Mouse (Mus musculus) kidney, postnatal 36 days (tissue): Measurements from ENCODE around the gene Pianp.
A peak's percentile ranks its signal among the peaks of the same experiment; 100 is the strongest.

ENCODE experiments used
- DNase-seq, 2 experiments: peaks; one replicate each; pipeline ENCODE4 v3.0.0; 2021 to 2022; ENCODE audit warnings: mixed read lengths in 2 of 2

Gene Pianp

GRCm38 (mm10) chr6:124996551-124997501, at the start of gene Pianp:
Pianp (plus strand) TSS chr6:124996694.
- DNase-seq: peak; percentile 67 to 90

- DNase-seq: no peak
Measured at GRCm38 (mm10) chr6:124953991-124954715, 42.3 kb upstream of the Pianp start.

GRCm38 (mm10) chr6:124955212-124955611, 41.3 kb upstream of the Pianp start:
- DNase-seq: no peak

- DNase-seq: no peak
Measured at GRCm38 (mm10) chr6:124958127-124958526, 38.4 kb upstream of the Pianp start.

DNA sequence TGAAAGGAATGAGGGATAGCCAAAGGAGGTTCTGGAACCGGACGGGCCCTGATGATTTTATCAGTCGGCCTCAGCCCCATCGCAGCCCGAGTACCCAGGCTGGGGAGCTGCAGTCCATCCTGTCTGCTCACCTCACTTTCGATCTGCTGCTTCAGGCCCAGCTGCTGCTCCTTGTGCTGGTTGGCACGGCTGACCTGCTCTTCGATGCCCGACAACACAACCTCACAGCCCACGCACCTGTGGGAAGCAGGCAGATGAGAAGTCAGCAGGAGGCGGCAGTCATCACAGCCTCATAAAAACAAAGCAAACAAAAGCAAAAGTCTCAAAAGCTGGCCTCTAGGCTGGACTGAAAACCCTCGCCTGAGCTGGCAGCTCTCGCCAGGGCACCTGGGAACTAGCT, 36.5 kb upstream of the Pianp start:
- DNase-seq: no peak

DNA sequence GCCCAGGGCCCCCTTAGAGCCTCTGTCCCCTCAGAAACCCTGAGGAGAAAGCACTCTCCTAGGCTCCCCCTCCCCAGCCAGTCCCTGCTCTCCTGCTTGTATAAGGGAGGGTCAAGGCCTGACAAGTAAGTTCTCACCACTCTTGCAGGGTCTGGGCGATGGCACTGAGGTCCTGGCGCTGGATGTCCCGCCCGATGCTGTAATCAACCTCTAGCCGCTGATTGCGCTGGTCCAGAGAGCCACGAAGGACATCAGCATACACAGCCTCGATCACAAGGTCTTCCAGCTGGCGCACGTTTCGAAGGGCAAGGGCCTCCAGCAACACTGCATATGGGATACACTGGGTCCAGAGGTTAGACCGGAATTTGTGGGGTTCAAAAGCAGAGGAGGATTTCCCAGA, 35.5 kb upstream of the Pianp start:
- DNase-seq: no peak

GRCm38 (mm10) chr6:124964638-124965037, 31.9 kb upstream of the Pianp start:
- peak in 1 of 2 experiments; percentile 12 for DNase-seq

GRCm38 (mm10) chr6:124965088-124965719, 31.3 kb upstream of the Pianp start, which contains the start of gene Cops7a:
Cops7a (minus strand) TSS chr6:124965538.
- DNase-seq: peak; percentile 95 to 98

- DNase-seq: no peak
Measured at GRCm38 (mm10) chr6:124965747-124966146, 30.7 kb upstream of the Pianp start.

DNA sequence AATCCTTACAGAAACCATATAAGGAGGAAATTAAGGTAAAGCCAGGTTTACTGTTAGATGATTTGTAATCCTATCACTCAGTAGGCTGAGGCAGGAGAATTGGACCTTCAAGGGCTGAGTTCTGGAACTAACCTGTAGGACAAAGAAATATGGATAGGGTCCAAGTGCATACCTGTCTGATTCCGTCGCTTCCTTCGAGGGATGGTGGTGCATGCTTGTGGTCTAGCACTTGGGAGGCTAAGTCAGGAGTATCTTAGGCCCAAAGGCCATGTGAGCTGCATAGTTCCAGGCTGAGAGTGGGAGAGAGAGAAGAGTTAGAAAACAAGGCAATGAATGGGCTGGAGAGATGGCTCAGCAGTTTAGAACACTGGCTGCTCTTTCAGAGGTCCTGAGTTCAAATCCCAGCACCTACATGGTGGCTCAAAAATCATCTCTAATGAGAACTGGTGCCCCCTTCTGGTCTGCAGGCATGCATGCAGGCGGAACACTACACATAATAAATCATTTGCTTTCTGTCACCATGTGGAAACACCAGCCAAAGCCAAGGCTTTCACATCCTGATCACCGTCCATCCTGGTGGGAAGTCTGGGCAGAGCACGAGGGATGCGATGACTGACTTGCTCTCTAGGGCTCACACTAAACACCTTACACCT, 29.9 kb upstream of the Pianp start:
- peak in 1 of 2 experiments; percentile 21 for DNase-seq

- peak; percentile 38 to 79 for DNase-seq
Measured at GRCm38 (mm10) chr6:124967766-124968165, 28.7 kb upstream of the Pianp start.

GRCm38 (mm10) chr6:124992241-124992640, 4.3 kb upstream of the Pianp start:
- DNase-seq: no peak

- DNase-seq: no peak
Measured at GRCm38 (mm10) chr6:124993365-124993764, 3.1 kb upstream of the Pianp start.

DNA sequence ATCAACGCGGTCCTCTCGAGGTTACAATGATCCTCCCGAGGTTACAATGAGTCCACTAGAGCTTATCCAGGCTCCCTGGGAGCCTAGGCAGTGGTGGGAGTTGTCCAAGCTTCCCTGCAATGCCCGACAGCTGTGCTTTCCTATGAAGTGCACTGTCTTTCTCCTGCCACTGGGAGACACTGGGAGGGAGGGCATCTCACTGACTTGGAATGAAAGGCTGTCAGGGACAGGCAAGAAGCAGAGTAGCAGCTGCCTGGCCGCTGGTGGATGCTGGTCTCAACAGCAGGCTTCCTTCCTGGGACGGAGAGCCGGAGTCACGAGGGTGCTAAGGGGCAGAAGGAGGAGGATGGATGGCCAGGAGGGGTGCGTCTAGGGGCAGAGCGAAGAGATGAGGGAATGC, 2.6 kb upstream of the Pianp start:
- DNase-seq: peak in 1 of 2 experiments; percentile 8

- no peak for DNase-seq
Measured at GRCm38 (mm10) chr6:124995246-124995645, 1.2 kb upstream of the Pianp start.

DNA sequence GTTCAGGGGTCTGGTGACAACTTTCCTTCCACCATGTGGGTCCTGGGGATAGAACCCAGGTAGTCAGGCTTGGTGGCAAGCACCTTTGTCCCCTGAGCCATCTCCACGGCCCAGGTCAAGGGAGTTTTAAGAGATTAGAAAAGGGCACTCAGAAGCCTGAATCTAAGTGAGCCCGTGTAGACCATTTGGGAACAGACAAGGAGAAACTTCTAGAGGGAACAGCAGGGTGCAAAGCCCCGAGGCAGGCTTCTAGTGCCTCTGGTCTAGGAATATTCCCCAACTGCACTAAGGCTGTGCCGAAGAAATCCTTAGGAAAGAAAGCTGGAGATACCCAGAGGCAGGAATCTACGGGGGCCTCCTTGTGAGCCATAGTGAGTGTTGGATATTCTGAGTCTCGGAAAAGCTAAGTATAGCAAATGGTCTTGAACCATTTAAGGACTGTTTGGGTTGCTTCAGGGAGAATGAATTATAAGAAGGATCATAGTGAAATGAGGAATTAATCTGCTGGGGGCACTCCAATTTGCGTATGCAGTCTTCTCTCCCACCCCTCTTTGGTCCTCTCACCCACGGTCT, 577 bp upstream of the Pianp start:
- DNase-seq: no peak

GRCm38 (mm10) chr6:124998066-124998465, 1.6 kb downstream of the Pianp start:
- DNase-seq: no peak

- DNase-seq: no peak
Measured at GRCm38 (mm10) chr6:124999091-124999490, 2.6 kb downstream of the Pianp start.

- no peak for DNase-seq
Measured at GRCm38 (mm10) chr6:124999546-124999945, 3.1 kb downstream of the Pianp start.

DNA sequence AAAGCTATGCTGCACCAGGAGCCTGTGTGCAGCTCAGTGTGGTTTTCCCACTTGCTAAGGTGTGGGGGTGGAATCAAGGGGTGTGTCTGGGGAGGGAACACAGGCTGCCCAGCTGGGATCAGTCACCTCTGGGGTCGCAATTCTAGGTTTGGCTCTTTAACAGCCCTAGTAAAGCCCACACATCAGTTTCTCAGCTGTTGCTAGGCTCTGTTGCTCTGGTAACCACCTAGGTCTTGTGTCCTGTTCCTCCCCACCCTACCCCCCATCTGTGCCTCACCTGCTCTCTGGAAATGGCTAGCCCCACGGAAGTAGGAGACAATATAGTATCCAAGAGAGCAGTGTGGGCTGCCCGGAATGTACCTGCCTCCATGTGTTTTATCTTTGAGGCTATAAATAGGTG, 7.2 kb downstream of the Pianp start:
- no peak for DNase-seq

DNA sequence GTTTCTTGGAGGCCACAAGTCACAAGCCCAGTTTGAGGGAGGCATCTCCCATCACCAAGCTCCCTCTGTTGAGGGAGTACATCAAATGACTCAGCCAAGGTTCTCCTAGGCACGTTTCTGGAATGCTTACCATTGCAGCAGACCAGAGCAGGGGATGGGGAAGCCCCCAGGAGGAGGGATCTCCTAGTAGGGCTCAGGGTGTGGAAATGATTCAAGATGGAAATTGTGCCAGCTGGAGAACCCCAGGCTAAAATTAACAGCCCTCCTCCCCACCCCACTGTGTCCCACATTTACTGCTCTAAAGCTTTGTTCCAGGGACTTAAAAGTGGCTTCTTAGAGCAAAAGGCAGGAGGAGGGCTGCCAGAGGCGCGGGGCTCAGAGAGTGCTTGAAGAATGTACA, 8.6 kb downstream of the Pianp start:
- DNase-seq: no peak

- DNase-seq: no peak
Measured at GRCm38 (mm10) chr6:125008060-125008459, 11.6 kb downstream of the Pianp start.
